Mouse (Mus musculus) midbrain, embryonic 16.5 days (tissue): ENCODE measurements around the gene Aldh3b1. TPM values are rescaled to one million over a fixed set of nuclear protein-coding genes. Genes with fewer than 3 reads are reported as not detected.

Source experiments
- ATAC-seq: fragments of 200-750 bp; cut with Nextera tagmentation; 2 replicates; pipeline ENCODE4 v1.8.0; 2017; ENCODE audit warnings: moderate TSS enrichment
- H3K27ac ChIP-seq: fragments of 300-500 bp; sonication (generic); 2 replicates; pipeline ENCODE4 v1.5.1; 2014; ENCODE audit warnings: mild to moderate bottlenecking, low read length, mixed read lengths
- H3K27me3 ChIP-seq: fragments of 300-500 bp; sonication (generic); 2 replicates; pipeline ENCODE4 v1.6.1; 2014; ENCODE audit warnings: low read depth, low read length, mixed read lengths; ENCODE audit not compliant: control insufficient read depth, insufficient read depth
- H3K36me3 ChIP-seq: fragments of 300-500 bp; sonication (generic); 2 replicates; pipeline ENCODE4 v1.6.1; 2014; ENCODE audit warnings: mild to moderate bottlenecking, low read length, moderate library complexity, mixed read lengths; ENCODE audit not compliant: control insufficient read depth, insufficient read depth
- H3K4me1 ChIP-seq: fragments of 300-500 bp; sonication (generic); 2 replicates; pipeline ENCODE4 v1.6.1; 2014; ENCODE audit warnings: mild to moderate bottlenecking, low read length, mixed read lengths; ENCODE audit not compliant: control insufficient read depth, insufficient read depth
- H3K4me2 ChIP-seq: fragments of 300-500 bp; sonication (generic); 2 replicates; pipeline ENCODE4 v1.6.1; 2014; ENCODE audit warnings: mild to moderate bottlenecking, low read length, mixed read lengths
- H3K4me3 ChIP-seq: fragments of 300-500 bp; sonication (generic); 2 replicates; pipeline ENCODE4 v1.5.1; 2014; ENCODE audit warnings: low read depth, mild to moderate bottlenecking, low read length, moderate library complexity, mixed read lengths
- H3K9ac ChIP-seq: fragments of 300-500 bp; sonication (generic); 2 replicates; pipeline ENCODE4 v1.6.1; 2014; ENCODE audit warnings: low read depth, low read length, mixed read lengths
- H3K9me3 ChIP-seq: fragments of 300-500 bp; sonication (generic); replicated peaks from 2 replicates; pipeline ENCODE4 v1.6.1; 2014; ENCODE audit warnings: mild to moderate bottlenecking, low read length, mixed read lengths; ENCODE audit not compliant: control insufficient read depth, poor library complexity, severe bottlenecking
- WGBS: fragments of 180-500 bp; shearing (Covaris S2); extraction: QIAGEN DNeasy Blood & Tissue Kit; methylation state at CpG from one replicate; pipeline ENCODE4 v1.1.7; 2014; 5-methylcytosine and 5-hydroxymethylcytosine counted together
- polyA plus RNA-seq: library from polyadenylated mRNA; unstranded; fragments of >200 nt; fragmentation: Nextera tagmentation; extraction: Ambion mirVana; gene quantifications from 2 replicates; pipeline ENCODE4 v1.2.1, GENCODE M21; 2015

The Aldh3b1 gene
- polyA plus RNA-seq, 1 experiment from 2014 or later, result 2.0 TPM

GRCm38 (mm10) chr19:3882214-3882613, 47.4 kb downstream of the Aldh3b1 start:
- no peak for ATAC-seq

GRCm38 (mm10) chr19:3880054-3880848, 49.4 kb downstream of the Aldh3b1 start:
- Histone ChIP-seq H3K36me3 (no peaks in the 10 kb centered on the region), H3K27ac (no peak overlapping the region), H3K27me3 (no peaks in the 10 kb centered on the region), H3K9ac (no peak overlapping the region), H3K9me3 (no peaks in the 10 kb centered on the region), H3K4me1 (no peaks in the 10 kb centered on the region), H3K4me3 (no peak overlapping the region), H3K4me2 (no peak overlapping the region)
- 93% methylated on average over 6 of the region's 6 CpGs for WGBS
- no peak for ATAC-seq

More at GRCm38 (mm10) chr19:3882214-3882613, 47.4 kb downstream of the Aldh3b1 start:
- no peak overlapping the region for H3K9ac ChIP-seq
- 69% methylated on average over 4 of the region's 4 CpGs for WGBS
- H3K27ac ChIP-seq, result no peak overlapping the region
- no peak overlapping the region for H3K4me3 ChIP-seq
- H3K4me2 ChIP-seq, result no peak overlapping the region
- no peaks in the 10 kb centered on the region for H3K9me3 ChIP-seq
- H3K4me1 ChIP-seq, result no peaks in the 10 kb centered on the region
- H3K36me3 ChIP-seq, result no peaks in the 10 kb centered on the region; the same call in 1 of the 2 replicates
- H3K27me3 ChIP-seq, result no peaks in the 10 kb centered on the region

- WGBS, result 86% methylated on average over 7 of the region's 7 CpGs
- ATAC-seq, result no peak
- H3K27me3 ChIP-seq, result no peaks in the 10 kb centered on the region
- H3K36me3 ChIP-seq, result no peaks in the 10 kb centered on the region
- H3K4me1 ChIP-seq, result no peaks in the 10 kb centered on the region
- no peak overlapping the region for H3K4me2 ChIP-seq
- H3K4me3 ChIP-seq, result no peak overlapping the region
- H3K27ac ChIP-seq, result no peak overlapping the region
- no peaks in the 10 kb centered on the region for H3K9me3 ChIP-seq
- no peak overlapping the region for H3K9ac ChIP-seq
Measured at GRCm38 (mm10) chr19:3875045-3875444, 54.6 kb downstream of the Aldh3b1 start.

- Histone ChIP-seq H3K9me3 (no peaks in the 10 kb centered on the region), H3K27me3 (no peaks in the 10 kb centered on the region), H3K4me2 (no peak overlapping the region), H3K36me3 (no peaks in the 10 kb centered on the region), H3K4me3 (no peak overlapping the region), H3K27ac (no peak overlapping the region), H3K9ac (no peak overlapping the region), H3K4me1 (no peaks in the 10 kb centered on the region)
- no peak for ATAC-seq
- WGBS, result 67% methylated on average over 4 of the region's 4 CpGs
Measured at GRCm38 (mm10) chr19:3872373-3872772, 57.2 kb downstream of the Aldh3b1 start.

- no peaks in the 10 kb centered on the region for H3K9me3 ChIP-seq
- H3K4me3 ChIP-seq, result no peak overlapping the region
- no peak overlapping the region for H3K27ac ChIP-seq
- no peak overlapping the region for H3K9ac ChIP-seq
- H3K27me3 ChIP-seq, result no peaks in the 10 kb centered on the region
- no peaks in the 10 kb centered on the region; the same call in 1 of the 2 replicates for H3K36me3 ChIP-seq
- H3K4me1 ChIP-seq, result no peaks in the 10 kb centered on the region
- ATAC-seq, result no peak
- H3K4me2 ChIP-seq, result no peak overlapping the region
Measured at GRCm38 (mm10) chr19:3871468-3871867, 58.1 kb downstream of the Aldh3b1 start.

GRCm38 (mm10) chr19:3868290-3868689, 61.3 kb downstream of the Aldh3b1 start:
- Histone ChIP-seq H3K4me1 (no peaks in the 10 kb centered on the region), H3K27ac (no peak overlapping the region), H3K9ac (no peak overlapping the region), H3K9me3 (no peaks in the 10 kb centered on the region), H3K4me3 (no peak overlapping the region), H3K36me3 (peaks cover 7% of the 10 kb centered on the region; the same call in 1 of the 2 replicates), H3K4me2 (no peak overlapping the region), H3K27me3 (no peaks in the 10 kb centered on the region)
- no peak for ATAC-seq
- WGBS, result 98% methylated on average over 1 of the region's 1 CpGs

GRCm38 (mm10) chr19:3864960-3865359, 64.6 kb downstream of the Aldh3b1 start:
- Histone ChIP-seq H3K4me1 (no peaks in the 10 kb centered on the region), H3K4me2 (no peak overlapping the region), H3K27ac (no peak overlapping the region), H3K27me3 (no peaks in the 10 kb centered on the region), H3K4me3 (no peak overlapping the region), H3K9me3 (no peaks in the 10 kb centered on the region), H3K9ac (no peak overlapping the region), H3K36me3 (peaks cover 7% of the 10 kb centered on the region; the same call in 1 of the 2 replicates)
- 81% methylated on average over 2 of the region's 2 CpGs for WGBS
- ATAC-seq, result no peak

Other genes starting within 250 kb of the Aldh3b1 start
- 0.89 and 0.92 TPM in 2 replicates for gene Lrp5, start 243.2 kb downstream of the Aldh3b1 start, polyA plus RNA-seq
- 33.3 and 33.4 TPM in 2 replicates for gene 1810055G02Rik, start 221.5 kb downstream of the Aldh3b1 start, polyA plus RNA-seq
- 50.3 and 59.6 TPM in 2 replicates for gene Kmt5b, start 162.4 kb downstream of the Aldh3b1 start, polyA plus RNA-seq
- 56.1 and 61.8 TPM in 2 replicates for gene Chka, start 78.0 kb downstream of the Aldh3b1 start, polyA plus RNA-seq
- gene Tcirg1, start 22.7 kb downstream of the Aldh3b1 start, polyA plus RNA-seq, result 12.5 and 12.6 TPM in 2 replicates
- gene Ndufs8, start 17.0 kb downstream of the Aldh3b1 start, polyA plus RNA-seq, result 229 and 245 TPM in 2 replicates
- 9.7 and 9.9 TPM in 2 replicates for gene Unc93b1, start 5.4 kb upstream of the Aldh3b1 start, polyA plus RNA-seq
- not detected in 2 replicates for gene Aldh3b3, start 28.8 kb upstream of the Aldh3b1 start, polyA plus RNA-seq
- 0.60 and 0.82 TPM in 2 replicates for gene Aldh3b2, start 42.5 kb upstream of the Aldh3b1 start, polyA plus RNA-seq
- gene Acy3, start 56.8 kb upstream of the Aldh3b1 start, polyA plus RNA-seq, result 1.0 and 1.8 TPM in 2 replicates
- not detected in 2 replicates for gene Tbx10, start 62.9 kb upstream of the Aldh3b1 start, polyA plus RNA-seq
- 24.5 and 28.8 TPM in 2 replicates for gene Nudt8, start 70.8 kb upstream of the Aldh3b1 start, polyA plus RNA-seq
- gene Gm49405, start 70.8 kb upstream of the Aldh3b1 start, polyA plus RNA-seq, result 6.4 and 6.6 TPM in 2 replicates
- 8.1 and 9.2 TPM in 2 replicates for gene Doc2g, start 73.5 kb upstream of the Aldh3b1 start, polyA plus RNA-seq
- 234 and 247 TPM in 2 replicates for gene Ndufv1, start 83.0 kb upstream of the Aldh3b1 start, polyA plus RNA-seq
- gene Gstp1, start 108.2 kb upstream of the Aldh3b1 start, polyA plus RNA-seq, result 534 and 577 TPM in 2 replicates
- 1.3 and 5.2 TPM in 2 replicates for gene Gstp2, start 116.2 kb upstream of the Aldh3b1 start, polyA plus RNA-seq
- not detected in 2 replicates for gene Gstp3, start 129.8 kb upstream of the Aldh3b1 start, polyA plus RNA-seq
- 0.44 TPM in 1 of 2 replicates, not detected in the other for gene Cabp2, start 151.8 kb upstream of the Aldh3b1 start, polyA plus RNA-seq
- 83.1 and 83.2 TPM in 2 replicates for gene Cdk2ap2, start 167.4 kb upstream of the Aldh3b1 start, polyA plus RNA-seq
- 105 and 113 TPM in 2 replicates for gene Pitpnm1, start 170.2 kb upstream of the Aldh3b1 start, polyA plus RNA-seq
- 92.9 and 102 TPM in 2 replicates for gene Aip, start 196.1 kb upstream of the Aldh3b1 start, polyA plus RNA-seq
- gene Gpr152, start 210.0 kb upstream of the Aldh3b1 start, polyA plus RNA-seq, result 0.09 TPM in 1 of 2 replicates, not detected in the other
- 0.24 and 0.48 TPM in 2 replicates for gene Cabp4, start 214.2 kb upstream of the Aldh3b1 start, polyA plus RNA-seq
- 102 and 119 TPM in 2 replicates for gene Coro1b, start 218.8 kb upstream of the Aldh3b1 start, polyA plus RNA-seq
- gene Ptprcap, start 223.8 kb upstream of the Aldh3b1 start, polyA plus RNA-seq, result 0.28 TPM in 1 of 2 replicates, not detected in the other
- gene Rps6kb2, start 233.5 kb upstream of the Aldh3b1 start, polyA plus RNA-seq, result 52.7 and 58.0 TPM in 2 replicates
- gene Carns1, start 245.7 kb upstream of the Aldh3b1 start, polyA plus RNA-seq, result 5.2 and 6.7 TPM in 2 replicates